Mouse (Mus musculus) megakaryocyte, embryonic 14.5 days (primary cell): ENCODE data around the gene Caskin2.

Experiments used
- FLI1 ChIP-seq: IDR thresholded peaks from 2 replicates; pipeline ENCODE4 v1.6.1; 2012; ENCODE audit warnings: low read length, inconsistent platforms, mixed read lengths
- GATA1 ChIP-seq: IDR thresholded peaks from 3 replicates; pipeline ENCODE4 v1.6.1; 2012; ENCODE audit warnings: mixed read lengths, low read length, inconsistent platforms, borderline replicate concordance

GRCm38 (mm10) chr11:115814605-115815450 is 1.4 kb upstream of the Caskin2 start, which contains the start of gene Tsen54:
- TF ChIP-seq GATA1 (no peak), FLI1 (no peak)
